Mouse (Mus musculus) myocyte (in vitro differentiated cells): ENCODE measurements around the gene Tmem267.
"Not testable (repeated sequence)": the region's sequence is repeated elsewhere in the genome, so short reads cannot be mapped to it uniquely, and the experiment has no call there.

Experiments
- CEBPB ChIP-seq: IDR thresholded peaks from 2 replicates; pipeline ENCODE4 v1.6.1; 2011; ENCODE audit warnings: mild to moderate bottlenecking, moderate library complexity; ENCODE audit not compliant: poor library complexity, insufficient read depth, severe bottlenecking
- E2F4 ChIP-seq: IDR thresholded peaks from one replicate; pipeline ENCODE4 v1.6.1; 2011; ENCODE audit warnings: mild to moderate bottlenecking, control low read depth, moderate library complexity; ENCODE audit not compliant: insufficient read depth
- MAX ChIP-seq: IDR thresholded peaks from one replicate; pipeline ENCODE4 v1.6.1; 2011; ENCODE audit warnings: low read depth, mild to moderate bottlenecking, control low read depth
- MYOD1 ChIP-seq, 3 experiments: IDR thresholded peaks; one replicate each; pipeline ENCODE4 v1.6.1; 2011; ENCODE audit warnings: control low read depth in 2 of 3, low read depth in 2 of 3, mild to moderate bottlenecking in 2 of 3, moderate library complexity in 1 of 3; ENCODE audit not compliant: insufficient read length in 2 of 3, control insufficient read depth in 1 of 3
- MYOG ChIP-seq, 3 experiments: IDR thresholded peaks; one replicate each; pipeline ENCODE4 v1.6.1; 2011; ENCODE audit warnings: control low read depth in 2 of 3, low read depth in 2 of 3, mild to moderate bottlenecking in 2 of 3; ENCODE audit not compliant: insufficient read length in 2 of 3, control insufficient read depth in 1 of 3, insufficient read depth in 1 of 3
- POLR2A ChIP-seq: IDR thresholded peaks from one replicate; pipeline ENCODE4 v1.6.1; 2011; ENCODE audit warnings: low read depth, mild to moderate bottlenecking, control low read depth, moderate library complexity; ENCODE audit not compliant: insufficient read length
- POLR2AphosphoS2 ChIP-seq: IDR thresholded peaks from one replicate; pipeline ENCODE4 v1.6.1; 2011; ENCODE audit warnings: low read depth, control low read depth; ENCODE audit not compliant: insufficient read length
- REST ChIP-seq: IDR thresholded peaks from one replicate; pipeline ENCODE4 v1.6.1; 2011; ENCODE audit warnings: mild to moderate bottlenecking, control low read depth, moderate library complexity; ENCODE audit not compliant: insufficient read depth, insufficient read length
- SRF ChIP-seq: IDR thresholded peaks from one replicate; pipeline ENCODE4 v1.6.1; 2011; ENCODE audit warnings: low read depth; ENCODE audit not compliant: control insufficient read depth, insufficient read length
- TCF12 ChIP-seq: IDR thresholded peaks from one replicate; pipeline ENCODE4 v1.6.1; 2011; ENCODE audit warnings: mild to moderate bottlenecking, control low read depth; ENCODE audit not compliant: poor library complexity, insufficient read depth, severe bottlenecking
- USF1 ChIP-seq: IDR thresholded peaks from one replicate; pipeline ENCODE4 v1.6.1; 2011; ENCODE audit warnings: low read depth, mild to moderate bottlenecking, control low read depth, moderate library complexity

- TF ChIP-seq TCF12; POLR2A; USF1; CEBPB; MAX; MYOG (IDR thresholded peaks at IDR 0.05; ENCODE audit: control insufficient read depth in 1 of 3, insufficient read depth in 1 of 3, insufficient read length in 2 of 3, low read depth in 2 of 3); MYOD1 (IDR thresholded peaks at IDR 0.05; ENCODE audit: control insufficient read depth in 1 of 3, insufficient read length in 2 of 3, low read depth in 2 of 3); E2F4; REST; POLR2AphosphoS2; SRF: not testable (repeated sequence)
These were observed 116.1 kb downstream of the Tmem267 start for GRCm38 (mm10) chr13:119603890-119604289.
